Mouse (Mus musculus) cerebellum, postnatal 14 days (tissue): ENCODE measurements around the gene Gpd2.

Experiments used
- DNase-seq, 2 experiments: peaks; one replicate each; pipeline ENCODE4 v3.0.0; 2021; ENCODE audit warnings: mixed read lengths in 2 of 2

Gpd2 gene

GRCm38 (mm10) chr2:57251636-57252317, 14.3 kb downstream of the Gpd2 start:
- DNase-seq = no peak

- DNase-seq = no peak
Observed at GRCm38 (mm10) chr2:57252542-57253301, 15.3 kb downstream of the Gpd2 start.

GRCm38 (mm10) chr2:57254267-57254666, 16.8 kb downstream of the Gpd2 start:
- DNase-seq = peak; percentile 13 to 20

- peak in 1 of 2 experiments; percentile 34 for DNase-seq
Observed at GRCm38 (mm10) chr2:57255153-57255670, 17.8 kb downstream of the Gpd2 start.

GRCm38 (mm10) chr2:57255836-57256235, 18.4 kb downstream of the Gpd2 start:
- DNase-seq = peak; percentile 62 to 79

GRCm38 (mm10) chr2:57256459-57256858, 19.0 kb downstream of the Gpd2 start:
- peak; percentile 30 to 49 for DNase-seq

- no peak for DNase-seq
Observed at GRCm38 (mm10) chr2:57261286-57262077, 24.0 kb downstream of the Gpd2 start.

- DNase-seq = no peak
Observed at GRCm38 (mm10) chr2:57263431-57263830, 26.0 kb downstream of the Gpd2 start.

GRCm38 (mm10) chr2:57264912-57265311, 27.5 kb downstream of the Gpd2 start:
- DNase-seq = no peak

GRCm38 (mm10) chr2:57266679-57267393, 29.4 kb downstream of the Gpd2 start:
- DNase-seq = no peak

GRCm38 (mm10) chr2:57267394-57267716, 29.9 kb downstream of the Gpd2 start:
- no peak for DNase-seq

GRCm38 (mm10) chr2:57267896-57268295, 30.5 kb downstream of the Gpd2 start:
- no peak for DNase-seq

- DNase-seq = no peak
Observed at GRCm38 (mm10) chr2:57268839-57269238, 31.4 kb downstream of the Gpd2 start.

- no peak for DNase-seq
Observed at GRCm38 (mm10) chr2:57269690-57270435, 32.4 kb downstream of the Gpd2 start.

GRCm38 (mm10) chr2:57280190-57280723, 42.8 kb downstream of the Gpd2 start:
- DNase-seq = no peak

GRCm38 (mm10) chr2:57283791-57284190, 46.4 kb downstream of the Gpd2 start:
- DNase-seq = no peak

- no peak for DNase-seq
Observed at GRCm38 (mm10) chr2:57285197-57285596, 47.8 kb downstream of the Gpd2 start.

GRCm38 (mm10) chr2:57287986-57288385, 50.6 kb downstream of the Gpd2 start:
- DNase-seq = no peak

- no peak for DNase-seq
Observed at GRCm38 (mm10) chr2:57293571-57293970, 56.1 kb downstream of the Gpd2 start.

GRCm38 (mm10) chr2:57296069-57296468, 58.6 kb downstream of the Gpd2 start:
- no peak for DNase-seq

- DNase-seq = no peak
Observed at GRCm38 (mm10) chr2:57297226-57297625, 59.8 kb downstream of the Gpd2 start.

- no peak for DNase-seq
Observed at GRCm38 (mm10) chr2:57301539-57301938, 64.1 kb downstream of the Gpd2 start.
